Mouse (Mus musculus): ENCODE measurements around the gene Styxl1. TPM values are rescaled to one million over a fixed set of nuclear protein-coding genes. Genes with fewer than 3 reads are reported as not detected.

Styxl1 gene
- 0.28 TPM in 1 of 2 replicates, not detected in the other for polyA plus RNA-seq (2014; fragmentation: Nextera tagmentation; extraction: Ambion mirVana)

DNA sequence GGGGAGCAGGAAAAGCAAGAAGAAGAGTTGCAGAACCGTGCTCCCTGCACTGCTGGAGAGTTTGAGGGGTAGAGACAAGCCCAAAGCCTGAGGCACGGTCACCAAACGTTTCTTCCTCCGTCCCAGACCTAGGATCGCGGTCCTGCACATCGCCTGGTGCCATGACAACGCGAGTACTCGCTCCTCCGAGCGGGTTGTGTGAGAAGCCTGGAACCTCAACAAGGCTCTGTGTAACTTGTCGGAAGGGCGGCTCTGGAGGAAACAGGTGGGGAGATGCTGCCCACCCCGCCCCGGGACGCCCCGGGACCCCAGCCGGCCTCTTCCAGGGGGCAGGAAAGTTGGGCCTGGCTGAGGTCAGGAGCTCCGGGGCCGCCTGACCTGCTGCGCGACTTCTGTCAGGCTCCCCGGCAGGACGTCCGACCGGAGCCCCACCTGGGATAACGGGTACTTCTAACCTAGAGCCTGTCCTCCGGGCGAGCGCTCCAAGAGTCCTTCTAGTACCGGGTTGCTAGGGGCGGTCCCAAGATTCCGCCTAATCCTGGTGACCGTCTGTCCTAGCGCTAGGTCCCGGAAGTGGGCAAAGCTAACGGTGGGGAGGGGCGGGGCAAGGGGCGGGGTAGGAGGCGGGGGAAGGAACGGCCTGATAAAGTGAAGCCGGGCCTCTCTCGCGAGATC is at the start of gene Styxl1:
Gene Styxl1, minus strand, starts transcription at position 590 of the 675 bp plus-strand sequence.
- DNase-seq (ENCODE audit: low spot score) = no peak
- WGBS = under 1% methylated on average over 45 of the region's 45 CpGs

DNA sequence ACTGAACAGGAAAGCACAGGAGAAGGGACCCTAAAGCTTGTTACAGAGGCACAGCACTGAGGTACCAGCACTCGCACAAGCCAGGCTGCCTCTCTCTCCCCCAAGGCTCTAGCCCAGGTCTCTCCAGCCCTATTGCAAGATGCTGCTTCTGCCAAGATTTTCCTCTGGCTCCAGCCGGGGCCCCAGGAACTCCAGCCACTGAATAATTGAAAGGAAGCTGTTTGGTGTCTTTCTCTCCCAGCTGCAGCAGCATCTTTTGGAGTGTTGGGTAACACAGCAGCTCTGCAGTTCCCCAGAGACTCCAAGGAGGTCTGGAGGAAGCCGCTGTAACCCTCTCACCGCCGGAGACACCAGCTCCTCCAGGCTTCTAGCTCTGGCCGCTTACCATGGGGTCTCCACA is 48.0 kb upstream of the Styxl1 start:
- DNase-seq (ENCODE audit: low spot score) = no peak

More for the DNA sequence above, at the start of gene Styxl1:
- Histone ChIP-seq H3K9me3 (ENCODE audit: control insufficient read depth, low read length) (no peaks in the 10 kb centered on the region), H3K9ac (ENCODE audit: low read length) (peak within 1 kb of the TSS; percentile 94), H3K4me3 (ENCODE audit: low read depth, low read length) (peak within 1 kb of the TSS; percentile 87), H3K27me3 (replicated peaks; ENCODE audit: control insufficient read depth, insufficient read depth, low read length) (no peaks in the 10 kb centered on the region), H3K4me1 (replicated peaks; ENCODE audit: control insufficient read depth, insufficient read depth, low read length) (peaks cover 15% of the 10 kb centered on the region), H3K27ac (ENCODE audit: low read depth) (peak within 1 kb of the TSS; percentile 83), H3K4me2 (ENCODE audit: low read length) (peak within 1 kb of the TSS; percentile 84), H3K36me3 (ENCODE audit: control insufficient read depth, insufficient read depth, low read length) (peaks cover 5% of the 10 kb centered on the region)
- peak; percentile 92 for ATAC-seq (replicated peaks; ENCODE audit: low FRiP score, low TSS enrichment, low read depth)

DNA sequence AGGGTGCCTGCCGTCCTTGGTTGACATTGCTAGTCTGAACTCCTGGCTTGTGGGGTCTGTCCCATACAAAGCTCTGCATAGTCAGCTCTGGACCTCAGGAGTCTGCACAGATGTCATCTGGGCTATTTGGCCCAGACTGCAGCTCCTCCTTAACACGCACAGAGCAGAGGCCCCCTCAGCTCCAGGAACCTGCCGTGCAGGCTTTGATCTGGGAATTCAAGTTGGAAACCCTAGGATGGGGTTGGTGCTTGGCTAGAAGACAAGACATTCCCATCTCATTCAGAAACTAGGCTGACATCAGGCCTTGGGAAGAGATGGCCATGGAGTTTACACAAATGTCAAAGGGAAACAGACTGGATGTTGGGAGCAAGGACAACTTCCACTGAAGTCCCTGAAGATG is 46.3 kb upstream of the Styxl1 start:
- 46% methylated on average over 3 of the region's 3 CpGs for WGBS
- no peak overlapping the region for H3K27ac ChIP-seq (ENCODE audit: low read depth)
- no peak for ATAC-seq (replicated peaks; ENCODE audit: low FRiP score, low TSS enrichment, low read depth)

More for the DNA sequence above, 48.0 kb upstream of the Styxl1 start:
- ATAC-seq (replicated peaks; ENCODE audit: low FRiP score, low TSS enrichment, low read depth) = no peak
- Histone ChIP-seq H3K27ac (ENCODE audit: low read depth) (no peak overlapping the region), H3K36me3 (ENCODE audit: control insufficient read depth, insufficient read depth, low read length) (no peaks in the 10 kb centered on the region), H3K9ac (ENCODE audit: low read length) (no peak overlapping the region), H3K9me3 (ENCODE audit: control insufficient read depth, low read length) (no peaks in the 10 kb centered on the region), H3K4me2 (ENCODE audit: low read length) (no peak overlapping the region), H3K4me1 (replicated peaks; ENCODE audit: control insufficient read depth, insufficient read depth, low read length) (no peaks in the 10 kb centered on the region), H3K27me3 (replicated peaks; ENCODE audit: control insufficient read depth, insufficient read depth, low read length) (no peaks in the 10 kb centered on the region), H3K4me3 (ENCODE audit: low read depth, low read length) (no peak overlapping the region)
- 37% methylated on average over 6 of the region's 6 CpGs for WGBS

DNA sequence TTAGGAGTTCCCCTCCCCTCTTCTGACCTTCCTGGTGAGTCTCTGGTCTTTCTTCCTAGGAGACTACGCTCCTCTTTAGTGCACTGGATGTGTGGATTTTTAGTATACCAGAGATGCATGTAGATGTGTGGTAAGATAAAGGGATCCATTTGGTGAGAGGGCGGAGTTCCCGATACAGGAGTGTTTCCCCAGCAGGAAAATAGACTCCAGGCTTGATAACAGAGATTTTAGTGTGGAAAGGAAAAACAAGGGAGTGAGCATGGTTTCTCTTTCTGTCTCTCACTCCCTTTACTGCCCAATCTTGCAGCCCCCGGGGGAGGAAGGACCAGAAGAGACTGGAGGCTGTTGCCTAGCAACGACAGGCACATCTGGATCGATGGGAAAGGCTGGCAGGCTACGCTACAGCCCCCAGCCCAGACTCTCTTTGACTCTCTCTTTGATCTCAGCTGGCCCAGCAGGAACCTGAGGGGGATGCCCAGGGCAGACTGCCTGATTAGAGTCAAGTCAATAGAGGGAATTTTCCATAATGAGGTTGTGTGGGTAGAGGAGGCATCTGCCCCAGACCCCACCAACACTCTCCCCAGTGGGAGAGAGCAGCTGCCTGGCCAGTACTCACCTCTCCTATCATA is 44.2 kb upstream of the Styxl1 start:
- ATAC-seq (replicated peaks; ENCODE audit: low FRiP score, low TSS enrichment, low read depth) = no peak
- H3K36me3 ChIP-seq (ENCODE audit: control insufficient read depth, insufficient read depth, low read length) = no peaks in the 10 kb centered on the region
- no peak overlapping the region for H3K4me2 ChIP-seq (ENCODE audit: low read length)
- H3K27ac ChIP-seq (ENCODE audit: low read depth) = no peak overlapping the region
- WGBS = 21% methylated on average over 7 of the region's 7 CpGs
- no peaks in the 10 kb centered on the region for H3K4me1 ChIP-seq (replicated peaks; ENCODE audit: control insufficient read depth, insufficient read depth, low read length)
- no peak overlapping the region for H3K9ac ChIP-seq (ENCODE audit: low read length)
- no peaks in the 10 kb centered on the region for H3K27me3 ChIP-seq (replicated peaks; ENCODE audit: control insufficient read depth, insufficient read depth, low read length)
- H3K9me3 ChIP-seq (ENCODE audit: control insufficient read depth, low read length) = no peaks in the 10 kb centered on the region
- no peak for DNase-seq (ENCODE audit: low spot score)
- H3K4me3 ChIP-seq (ENCODE audit: low read depth, low read length) = no peak overlapping the region

More for the DNA sequence above, 46.3 kb upstream of the Styxl1 start:
- DNase-seq (ENCODE audit: low spot score) = no peak
- no peak overlapping the region for H3K4me2 ChIP-seq (ENCODE audit: low read length)
- no peaks in the 10 kb centered on the region for H3K36me3 ChIP-seq (ENCODE audit: control insufficient read depth, insufficient read depth, low read length)
- H3K4me1 ChIP-seq (replicated peaks; ENCODE audit: control insufficient read depth, insufficient read depth, low read length) = no peaks in the 10 kb centered on the region
- no peak overlapping the region for H3K9ac ChIP-seq (ENCODE audit: low read length)
- no peaks in the 10 kb centered on the region for H3K27me3 ChIP-seq (replicated peaks; ENCODE audit: control insufficient read depth, insufficient read depth, low read length)
- no peaks in the 10 kb centered on the region for H3K9me3 ChIP-seq (ENCODE audit: control insufficient read depth, low read length)
- no peak overlapping the region for H3K4me3 ChIP-seq (ENCODE audit: low read depth, low read length)

DNA sequence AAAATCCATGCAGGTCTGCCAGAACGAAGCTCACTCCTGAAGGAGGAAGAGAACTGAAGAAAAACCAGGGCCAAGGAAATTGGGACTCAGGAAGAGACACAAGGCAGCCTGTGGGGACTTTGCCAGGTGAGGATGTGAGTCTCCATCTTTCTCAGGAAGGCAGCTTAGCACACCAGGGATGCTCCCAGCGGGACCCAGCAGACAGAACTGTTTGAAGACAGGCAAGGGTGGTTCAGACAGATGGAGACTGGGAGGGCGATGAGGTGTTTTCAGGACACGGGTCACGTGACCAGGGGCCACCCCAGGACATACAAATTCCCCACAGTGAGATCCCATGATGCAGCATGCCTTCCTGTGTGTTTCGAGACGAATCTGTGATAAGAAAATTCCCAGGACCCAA is 40.3 kb upstream of the Styxl1 start:
- DNase-seq (ENCODE audit: low spot score) (no peak), ATAC-seq (replicated peaks; ENCODE audit: low FRiP score, low TSS enrichment, low read depth) (no peak)
- Histone ChIP-seq H3K36me3 (ENCODE audit: control insufficient read depth, insufficient read depth, low read length) (no peaks in the 10 kb centered on the region), H3K4me3 (ENCODE audit: low read depth, low read length) (no peak overlapping the region), H3K4me1 (replicated peaks; ENCODE audit: control insufficient read depth, insufficient read depth, low read length) (no peaks in the 10 kb centered on the region), H3K4me2 (ENCODE audit: low read length) (no peak overlapping the region), H3K9ac (ENCODE audit: low read length) (no peak overlapping the region), H3K27ac (ENCODE audit: low read depth) (no peak overlapping the region), H3K27me3 (replicated peaks; ENCODE audit: control insufficient read depth, insufficient read depth, low read length) (no peaks in the 10 kb centered on the region), H3K9me3 (ENCODE audit: control insufficient read depth, low read length) (no peaks in the 10 kb centered on the region)
- 41% methylated on average over 7 of the region's 7 CpGs for WGBS

DNA sequence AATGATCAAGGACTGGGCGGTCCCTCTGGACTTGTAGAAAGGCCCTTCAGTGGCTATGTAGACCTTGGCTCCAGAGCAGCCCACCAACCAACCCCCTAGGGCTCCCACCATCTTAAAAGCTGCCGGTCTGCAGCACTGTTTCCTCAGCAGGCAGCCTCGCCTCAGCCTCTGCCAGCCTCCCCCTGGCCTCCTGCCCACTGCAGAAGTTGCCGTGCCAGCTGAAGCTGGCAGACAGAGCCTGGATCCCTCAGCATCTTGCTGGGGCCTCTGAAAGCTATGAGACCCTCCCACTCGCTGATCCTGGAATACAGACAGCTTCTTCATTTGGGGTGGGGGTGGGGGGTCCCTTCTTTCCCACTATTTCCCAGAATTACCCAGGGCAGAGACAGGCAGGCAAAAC is 34.8 kb upstream of the Styxl1 start:
- Histone ChIP-seq H3K9me3 (ENCODE audit: control insufficient read depth, low read length) (no peaks in the 10 kb centered on the region), H3K9ac (ENCODE audit: low read length) (no peak overlapping the region), H3K27me3 (replicated peaks; ENCODE audit: control insufficient read depth, insufficient read depth, low read length) (no peaks in the 10 kb centered on the region), H3K4me1 (replicated peaks; ENCODE audit: control insufficient read depth, insufficient read depth, low read length) (no peaks in the 10 kb centered on the region), H3K4me2 (ENCODE audit: low read length) (no peak overlapping the region), H3K27ac (ENCODE audit: low read depth) (no peak overlapping the region), H3K4me3 (ENCODE audit: low read depth, low read length) (no peak overlapping the region), H3K36me3 (ENCODE audit: control insufficient read depth, insufficient read depth, low read length) (no peaks in the 10 kb centered on the region)
- no peak for DNase-seq (ENCODE audit: low spot score)
- ATAC-seq (replicated peaks; ENCODE audit: low FRiP score, low TSS enrichment, low read depth) = no peak
- 69% methylated on average over 5 of the region's 5 CpGs for WGBS

DNA sequence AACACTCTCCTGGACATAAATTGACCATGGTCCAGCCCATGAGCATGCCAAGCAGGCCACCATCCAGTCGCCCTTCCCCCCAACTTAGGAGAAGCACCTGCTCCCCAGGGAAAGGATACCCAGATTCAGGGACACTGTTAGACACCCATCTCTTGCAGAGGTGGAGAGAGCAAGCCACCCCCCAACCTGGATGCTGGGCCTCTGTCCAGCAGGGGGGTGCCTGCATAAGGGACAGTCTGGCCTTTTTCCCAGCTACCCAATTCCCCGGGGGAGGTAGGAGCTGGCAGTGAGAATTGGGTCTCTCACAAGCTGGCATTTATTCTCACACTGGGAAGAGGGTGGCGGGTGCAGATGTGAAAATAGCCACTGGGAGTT is 29.1 kb upstream of the Styxl1 start:
- Histone ChIP-seq H3K9ac (ENCODE audit: low read length) (no peak overlapping the region), H3K4me1 (replicated peaks; ENCODE audit: control insufficient read depth, insufficient read depth, low read length) (no peaks in the 10 kb centered on the region), H3K9me3 (ENCODE audit: control insufficient read depth, low read length) (no peaks in the 10 kb centered on the region), H3K4me2 (ENCODE audit: low read length) (no peak overlapping the region), H3K27ac (ENCODE audit: low read depth) (no peak overlapping the region), H3K4me3 (ENCODE audit: low read depth, low read length) (no peak overlapping the region), H3K36me3 (ENCODE audit: control insufficient read depth, insufficient read depth, low read length) (no peaks in the 10 kb centered on the region), H3K27me3 (replicated peaks; ENCODE audit: control insufficient read depth, insufficient read depth, low read length) (no peaks in the 10 kb centered on the region; the same call in 1 of the 2 replicates)
- DNase-seq (ENCODE audit: low spot score) (no peak), ATAC-seq (replicated peaks; ENCODE audit: low FRiP score, low TSS enrichment, low read depth) (no peak)
- 53% methylated on average over 3 of the region's 3 CpGs for WGBS

DNA sequence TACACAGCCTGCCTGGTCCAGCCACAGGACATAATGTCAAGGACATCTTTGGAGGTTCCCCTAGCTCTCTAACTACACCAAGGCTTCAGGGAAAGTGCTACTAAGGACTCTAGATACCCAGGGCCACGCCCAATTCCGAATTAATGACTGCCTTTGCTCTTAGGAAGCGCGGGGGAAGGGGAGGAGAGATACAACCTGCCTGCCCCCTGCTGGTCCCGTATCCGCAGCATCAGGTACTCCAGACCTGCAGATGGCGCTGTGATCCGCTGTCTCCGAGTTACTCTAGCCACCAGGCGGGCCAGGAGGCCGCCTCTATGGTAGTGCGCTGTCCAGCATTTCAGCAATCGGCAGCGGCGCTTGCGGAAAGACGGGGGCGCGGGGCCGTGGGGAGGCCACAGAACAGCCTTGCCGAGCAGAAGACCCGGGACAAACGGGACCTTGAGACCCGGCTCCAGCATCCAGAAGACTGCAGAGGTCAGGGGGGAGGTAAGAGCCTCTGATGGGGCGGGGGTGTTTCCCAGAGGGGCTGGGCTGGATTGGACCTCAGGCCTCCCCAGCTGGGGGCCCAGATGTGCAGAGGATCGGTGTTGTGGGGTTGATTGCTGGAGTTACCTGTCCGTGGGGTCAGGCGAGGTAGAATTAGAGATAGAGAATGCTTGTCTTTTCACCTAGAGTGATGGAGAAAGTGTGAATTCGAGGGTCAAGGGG is 28.5 kb upstream of the Styxl1 start, which contains the start of gene Srrm3:
Gene Srrm3, plus strand, starts transcription at position 336 of the 708 bp plus-strand sequence.
- no peaks in the 10 kb centered on the region for H3K4me1 ChIP-seq (replicated peaks; ENCODE audit: control insufficient read depth, insufficient read depth, low read length)
- 0 out of 2 replicates have a peak, but pooled peaks have one; percentile 62 for ATAC-seq (replicated peaks; ENCODE audit: low FRiP score, low TSS enrichment, low read depth)
- H3K36me3 ChIP-seq (ENCODE audit: control insufficient read depth, insufficient read depth, low read length) = no peaks in the 10 kb centered on the region
- H3K4me3 ChIP-seq (ENCODE audit: low read depth, low read length) = no peak within 1 kb of the TSS
- H3K4me2 ChIP-seq (ENCODE audit: low read length) = no peak within 1 kb of the TSS
- no peak within 1 kb of the TSS for H3K9ac ChIP-seq (ENCODE audit: low read length)
- H3K27ac ChIP-seq (ENCODE audit: low read depth) = no peak within 1 kb of the TSS
- no peaks in the 10 kb centered on the region; the same call in 1 of the 2 replicates for H3K27me3 ChIP-seq (replicated peaks; ENCODE audit: control insufficient read depth, insufficient read depth, low read length)
- H3K9me3 ChIP-seq (ENCODE audit: control insufficient read depth, low read length) = no peaks in the 10 kb centered on the region
- peak; percentile 99 for DNase-seq (ENCODE audit: low spot score)
- 3% methylated on average over 29 of the region's 29 CpGs for WGBS

Measured in intestine, embryonic 14.5 days (tissue).